Mouse (Mus musculus) spleen, adult 2 months (tissue): ENCODE results near the gene 1700017B05Rik. TPM values are rescaled to one million over a fixed set of nuclear protein-coding genes. Genes with fewer than 3 reads are reported as not detected.

Experiments used
- DNase-seq, 2 experiments: peaks; one replicate each; pipeline versions ENCODE4 v3.0.0 to v3.0.0-alpha.2; 2012 to 2021; ENCODE audit warnings: low spot score in 2 of 2, low read depth in 1 of 2
- H3K27ac ChIP-seq: fragments of 200-500 bp; 2 replicates; pipeline ENCODE4 v1.5.1; 2012; ENCODE audit warnings: low read length, inconsistent platforms; ENCODE audit not compliant: insufficient read depth
- H3K27me3 ChIP-seq: fragments of 200-500 bp; 2 replicates; pipeline ENCODE4 v1.6.1; 2012; ENCODE audit warnings: mild to moderate bottlenecking, moderate library complexity, low read length, inconsistent platforms; ENCODE audit not compliant: control insufficient read depth, insufficient read depth
- H3K36me3 ChIP-seq: fragments of 200-500 bp; 2 replicates; pipeline ENCODE4 v1.6.1; 2012; ENCODE audit warnings: mild to moderate bottlenecking, low read length, inconsistent platforms; ENCODE audit not compliant: control insufficient read depth, insufficient read depth
- H3K4me1 ChIP-seq: fragments of 200-500 bp; 2 replicates; pipeline ENCODE4 v1.6.1; 2011; ENCODE audit warnings: inconsistent platforms; ENCODE audit not compliant: control insufficient read depth, insufficient read depth, insufficient read length
- H3K4me3 ChIP-seq: fragments of 200-500 bp; 2 replicates; pipeline ENCODE4 v1.5.1; 2011; ENCODE audit warnings: mild to moderate bottlenecking, inconsistent platforms; ENCODE audit not compliant: insufficient read depth, insufficient read length; ENCODE audit errors: extremely low read depth
- CTCF ChIP-seq: fragments of 200-500 bp; IDR thresholded peaks from 2 replicates; pipeline ENCODE4 v1.5.1; 2011; ENCODE audit warnings: mild to moderate bottlenecking, inconsistent platforms; ENCODE audit not compliant: insufficient read depth, insufficient read length, insufficient replicate concordance; ENCODE audit errors: extremely low read depth
- POLR2A ChIP-seq: fragments of 200-500 bp; IDR thresholded peaks from 2 replicates; pipeline ENCODE4 v1.6.1; 2011; ENCODE audit warnings: low read depth, low read length, inconsistent platforms
- WGBS: fragments of 180-500 bp; shearing (Covaris S2); methylation state at CpG from one replicate; pipeline ENCODE4 v1.1.7; 2018; 5-methylcytosine and 5-hydroxymethylcytosine counted together
- polyA plus RNA-seq: library from polyadenylated mRNA; depleted of rRNA; stranded (reverse); fragments of >200 nt; gene quantifications from 2 replicates; pipeline ENCODE4 v1.2.3, GENCODE M21; 2012

1700017B05Rik gene
- polyA plus RNA-seq, 1 experiment: 20.3 TPM

GRCm38 (mm10) chr9:57256861-57257260 lies 5.6 kb downstream of the 1700017B05Rik start:
- 95% methylated on average over 11 of the region's 11 CpGs for WGBS
- DNase-seq: no peak
- Histone ChIP-seq H3K27ac (no peak overlapping the region), H3K36me3 (peaks cover 48% of the 10 kb centered on the region), H3K4me3 (no peak overlapping the region), H3K27me3 (no peaks in the 10 kb centered on the region), H3K4me1 (peaks cover 9% of the 10 kb centered on the region; the same call in 1 of the 2 replicates)
- TF ChIP-seq CTCF: no peak
- no peak for TF ChIP-seq POLR2A

GRCm38 (mm10) chr9:57256309-57256708 lies 6.1 kb downstream of the 1700017B05Rik start:
- H3K4me3 ChIP-seq: no peak overlapping the region
- peaks cover 9% of the 10 kb centered on the region; the same call in 1 of the 2 replicates for H3K4me1 ChIP-seq
- H3K27me3 ChIP-seq: no peaks in the 10 kb centered on the region
- peaks cover 48% of the 10 kb centered on the region for H3K36me3 ChIP-seq
- 98% methylated on average over 20 of the region's 20 CpGs for WGBS
- TF ChIP-seq CTCF (no peak), POLR2A (no peak)
- DNase-seq: no peak
- no peak overlapping the region for H3K27ac ChIP-seq

GRCm38 (mm10) chr9:57254823-57255495 lies 7.5 kb downstream of the 1700017B05Rik start:
- Histone ChIP-seq H3K4me3 (no peak overlapping the region), H3K4me1 (no peaks in the 10 kb centered on the region), H3K36me3 (peaks cover 48% of the 10 kb centered on the region), H3K27me3 (no peaks in the 10 kb centered on the region), H3K27ac (no peak overlapping the region)
- no peak for TF ChIP-seq POLR2A
- TF ChIP-seq CTCF: no peak
- 89% methylated on average over 9 of the region's 9 CpGs for WGBS
- no peak for DNase-seq

- 80% methylated on average over 7 of the region's 7 CpGs for WGBS
- TF ChIP-seq CTCF (no peak), POLR2A (no peak)
- no peak for DNase-seq
- H3K36me3 ChIP-seq: peaks cover 48% of the 10 kb centered on the region
- H3K27ac ChIP-seq: no peak overlapping the region
- H3K4me1 ChIP-seq: no peaks in the 10 kb centered on the region
- H3K27me3 ChIP-seq: no peaks in the 10 kb centered on the region
- no peak overlapping the region for H3K4me3 ChIP-seq
These were observed 8.4 kb downstream of the 1700017B05Rik start for GRCm38 (mm10) chr9:57254061-57254460.

GRCm38 (mm10) chr9:57251139-57251538 lies 11.3 kb downstream of the 1700017B05Rik start:
- Histone ChIP-seq H3K27ac (no peak overlapping the region), H3K27me3 (no peaks in the 10 kb centered on the region), H3K4me3 (no peak overlapping the region), H3K36me3 (peaks cover 25% of the 10 kb centered on the region), H3K4me1 (no peaks in the 10 kb centered on the region)
- WGBS: 92% methylated on average over 2 of the region's 2 CpGs
- TF ChIP-seq POLR2A (no peak), CTCF (no peak)
- no peak for DNase-seq

GRCm38 (mm10) chr9:57250026-57250425 lies 12.4 kb downstream of the 1700017B05Rik start:
- no peaks in the 10 kb centered on the region for H3K4me1 ChIP-seq
- no peak overlapping the region for H3K4me3 ChIP-seq
- TF ChIP-seq POLR2A: no peak
- TF ChIP-seq CTCF: no peak
- no peak overlapping the region for H3K27ac ChIP-seq
- DNase-seq: no peak
- 78% methylated on average over 4 of the region's 4 CpGs for WGBS
- H3K36me3 ChIP-seq: peaks cover 24% of the 10 kb centered on the region
- no peaks in the 10 kb centered on the region for H3K27me3 ChIP-seq
